Mouse (Mus musculus) G1E-ER4 (cell line): Measurements from ENCODE around the gene Slc35d3. TPM values are rescaled to one million over a fixed set of nuclear protein-coding genes. Genes with fewer than 3 reads are reported as not detected.

Experiments
- GATA1 ChIP-seq: IDR thresholded peaks from one replicate; pipeline ENCODE4 v1.8.0; 2012; ENCODE audit warnings: low read length, inconsistent platforms
- polyA plus RNA-seq: library from polyadenylated mRNA; stranded (reverse); fragments of >175 nt; gene quantifications from 2 replicates; pipeline ENCODE4 v1.2.3, GENCODE M21; 2012

Gene Slc35d3
- not detected in 2 replicates for polyA plus RNA-seq

DNA sequence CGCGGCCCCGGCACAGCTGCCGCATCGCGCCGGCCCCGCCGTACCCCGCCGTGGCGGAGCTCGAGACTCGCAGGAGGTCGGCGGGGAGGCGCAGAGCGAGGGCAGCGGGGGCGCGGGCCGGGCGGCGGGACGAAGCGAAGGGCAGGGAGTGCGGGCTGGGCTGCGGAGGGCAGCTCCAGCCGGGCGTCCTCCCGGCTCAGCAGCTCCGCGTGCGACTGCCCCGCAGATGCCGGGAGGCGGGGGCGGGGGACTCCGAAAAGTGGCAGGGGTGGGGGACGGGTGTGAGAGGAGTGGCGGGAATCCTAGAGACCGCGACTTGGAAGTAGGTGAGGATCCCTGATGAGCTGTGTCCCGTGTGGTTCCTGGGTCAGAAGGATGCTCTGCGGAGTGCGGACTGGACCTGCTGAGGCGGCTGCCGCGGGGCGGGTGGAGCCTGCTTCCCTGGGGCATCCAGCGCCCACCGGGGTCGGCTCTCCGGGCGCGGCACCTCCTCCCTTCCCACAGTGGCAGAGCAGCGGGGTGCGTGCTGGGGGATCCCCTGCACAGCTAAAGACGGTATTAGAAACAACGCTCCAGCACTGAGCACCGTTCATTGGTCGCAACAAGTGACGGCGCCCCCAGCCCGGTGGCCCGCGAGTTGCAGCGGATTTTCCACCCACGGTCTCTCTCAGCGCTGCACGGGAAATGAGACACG, at the start of gene Slc35d3:
Slc35d3 (minus strand) TSS at position 462 of the 694 bp plus-strand sequence.
- TF ChIP-seq GATA1 = no peak

DNA sequence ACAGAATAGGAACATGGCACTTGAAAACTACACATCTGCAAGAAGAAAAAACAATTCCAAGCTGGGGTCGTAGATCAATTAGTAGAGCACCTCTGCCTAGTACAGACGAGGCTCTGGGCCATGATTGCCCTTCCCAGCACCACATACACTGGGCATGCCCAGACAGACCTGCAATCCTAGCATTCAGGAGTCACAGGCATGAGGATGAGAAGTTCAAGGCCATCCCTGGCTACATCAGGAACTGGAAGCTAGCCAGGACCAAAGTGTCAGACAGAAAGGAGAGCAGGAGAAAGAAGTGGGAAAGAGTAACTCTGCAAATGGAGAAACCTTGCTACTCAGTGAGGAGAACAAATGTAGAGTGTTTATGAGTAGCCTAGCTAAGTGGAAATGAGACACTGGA, 48.9 kb upstream of the Slc35d3 start:
- no peak for TF ChIP-seq GATA1

DNA sequence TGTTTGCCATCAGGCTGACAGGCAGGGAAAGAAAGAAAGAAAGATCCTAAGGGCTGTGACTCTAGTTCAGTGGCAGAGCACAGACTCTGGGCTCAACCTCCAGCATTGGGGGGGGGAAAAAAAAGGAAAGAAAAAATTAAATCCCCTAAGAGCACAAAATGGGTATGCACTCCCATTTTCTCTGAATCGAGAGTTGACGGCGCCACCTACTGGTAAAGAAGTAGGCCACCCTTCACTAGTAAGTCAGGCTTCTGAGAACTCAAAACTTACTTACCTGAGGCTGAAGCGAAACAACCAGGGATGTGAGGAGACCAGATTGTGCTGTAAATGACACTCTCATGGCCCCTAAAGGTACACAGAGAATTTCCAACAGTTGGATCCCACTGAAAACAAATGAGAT, 42.7 kb upstream of the Slc35d3 start:
- TF ChIP-seq GATA1 = no peak

DNA sequence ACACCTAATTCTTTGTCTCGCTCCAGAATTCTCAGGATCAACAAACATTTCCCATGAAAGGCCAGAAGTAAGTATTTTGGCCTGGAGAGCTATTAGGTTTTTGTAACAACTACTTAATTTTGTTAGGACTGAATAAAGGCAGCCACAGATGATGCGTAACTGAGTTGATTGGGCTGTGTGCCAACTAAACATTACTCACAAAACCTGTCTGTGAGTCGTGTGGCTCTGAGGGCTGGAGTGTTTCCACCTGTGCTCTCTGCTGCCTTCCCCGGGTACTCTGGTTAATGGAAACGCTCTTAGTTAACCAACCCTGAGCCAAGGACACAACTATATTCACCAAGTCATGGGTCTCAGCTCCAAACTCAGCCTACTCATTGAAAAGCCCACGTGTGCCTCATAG, 41.9 kb upstream of the Slc35d3 start:
- no peak for TF ChIP-seq GATA1

DNA sequence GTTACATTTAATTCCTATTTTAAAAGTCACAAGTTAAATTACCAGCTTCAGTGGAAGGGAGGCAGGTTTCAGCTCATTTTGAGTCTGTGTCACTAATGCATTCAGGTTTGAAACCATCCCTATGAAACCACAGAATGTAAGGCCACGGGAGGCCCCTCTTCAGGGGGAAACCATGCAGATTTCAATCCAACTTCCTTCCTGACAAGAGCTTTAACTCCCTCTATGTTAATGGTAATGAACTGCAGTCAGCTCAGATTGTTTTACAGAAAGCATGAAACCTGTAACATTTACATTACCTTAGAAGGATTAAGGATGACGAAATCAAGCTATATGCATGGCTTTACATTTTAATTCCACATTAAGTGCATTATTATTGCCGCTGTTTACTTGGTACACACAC, 40.4 kb upstream of the Slc35d3 start:
- no peak for TF ChIP-seq GATA1

DNA sequence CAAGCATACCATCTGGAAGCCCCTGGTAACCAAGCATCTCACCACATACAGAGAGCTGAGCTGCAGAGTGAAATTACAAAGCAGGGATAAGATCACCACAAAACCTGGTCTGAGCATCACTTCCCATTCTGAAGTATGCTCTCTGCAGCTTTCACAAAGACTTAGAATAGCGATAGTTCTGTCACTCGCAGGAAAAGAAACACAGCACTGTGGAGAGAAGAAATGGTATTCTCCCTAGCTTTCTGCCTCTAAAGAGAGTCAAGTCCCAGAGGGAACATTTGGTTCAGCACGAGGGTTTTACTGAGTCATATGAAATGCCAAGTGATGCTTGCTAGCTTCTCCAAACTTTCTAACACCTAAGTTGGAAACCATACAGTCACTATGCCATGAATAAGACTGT, 38.6 kb upstream of the Slc35d3 start:
- no peak for TF ChIP-seq GATA1

DNA sequence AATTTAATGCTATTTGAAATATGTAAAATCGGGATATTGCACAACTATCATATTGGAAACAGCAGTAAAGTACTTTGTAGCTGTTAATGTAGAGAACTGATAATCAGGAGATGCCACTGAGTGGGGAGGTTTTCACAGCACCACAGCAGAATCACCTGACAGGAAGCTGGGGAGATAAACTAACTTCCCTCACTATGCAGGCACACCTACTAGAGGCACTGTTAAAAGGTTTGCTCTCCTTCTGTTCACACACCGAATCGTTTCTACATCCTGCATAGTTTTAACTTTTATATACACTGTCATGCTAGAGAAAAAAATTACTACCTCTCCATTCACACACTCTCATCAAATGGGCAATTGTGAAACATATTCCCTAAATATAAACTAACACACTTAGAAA, 35.0 kb upstream of the Slc35d3 start:
- TF ChIP-seq GATA1 = peak; percentile 50

DNA sequence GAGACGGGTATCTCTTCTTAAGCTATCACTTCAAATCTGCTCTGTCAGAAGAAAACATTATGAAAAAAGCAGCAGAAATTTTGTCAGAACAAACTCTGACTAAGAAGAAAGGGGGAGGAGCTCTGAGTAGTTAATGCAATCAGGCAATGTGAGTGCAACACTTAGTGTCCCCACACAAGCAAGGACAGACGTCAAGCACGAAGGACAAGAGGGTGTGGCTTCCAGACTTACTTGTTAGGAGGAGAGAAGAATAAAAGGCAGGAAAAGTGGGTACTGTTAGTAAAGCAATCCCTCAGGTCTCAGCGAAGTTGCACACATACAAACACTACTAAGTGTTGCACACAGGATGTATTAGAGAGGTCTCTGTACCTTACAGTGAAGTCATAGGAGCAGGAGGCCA, 33.1 kb upstream of the Slc35d3 start:
- TF ChIP-seq GATA1 = no peak

DNA sequence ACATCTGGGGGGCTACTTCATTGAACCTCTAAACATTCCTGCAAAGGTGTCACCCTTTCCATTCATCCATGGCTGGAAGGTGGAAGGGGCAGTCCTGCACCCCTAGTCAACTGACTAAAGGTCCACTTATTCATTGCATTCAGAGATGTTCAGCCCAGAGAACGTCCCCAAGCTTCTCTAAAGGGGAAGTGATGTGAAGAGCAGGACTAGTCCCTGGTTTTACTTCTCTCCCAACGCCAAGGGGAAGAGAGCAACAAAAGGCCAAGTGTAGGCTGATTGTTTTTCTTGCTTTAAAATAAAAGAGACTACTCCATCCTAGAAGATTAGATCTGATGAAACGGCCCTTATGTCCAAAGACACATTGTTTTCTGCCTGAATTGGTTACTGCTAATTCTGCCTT, 29.2 kb upstream of the Slc35d3 start:
- TF ChIP-seq GATA1 = no peak

DNA sequence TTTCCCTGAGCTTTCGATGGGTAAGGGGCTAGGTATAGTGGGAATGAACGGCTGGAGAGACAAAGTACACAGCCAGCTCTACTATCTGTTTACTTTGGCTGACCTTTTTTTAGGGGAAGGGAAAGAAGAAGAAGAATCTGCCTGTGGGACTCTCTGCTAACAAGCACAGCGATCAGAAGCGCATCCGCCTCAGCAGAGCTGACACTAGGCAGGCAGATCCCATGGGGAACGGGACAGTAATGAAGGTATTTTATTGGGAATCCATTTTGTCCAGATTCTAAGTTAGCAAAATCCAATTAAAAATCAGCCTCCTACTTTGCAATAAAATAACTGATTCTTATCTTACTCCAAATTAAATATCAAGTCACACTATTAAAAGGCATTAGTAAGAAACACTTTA, 27.9 kb upstream of the Slc35d3 start:
- no peak for TF ChIP-seq GATA1

DNA sequence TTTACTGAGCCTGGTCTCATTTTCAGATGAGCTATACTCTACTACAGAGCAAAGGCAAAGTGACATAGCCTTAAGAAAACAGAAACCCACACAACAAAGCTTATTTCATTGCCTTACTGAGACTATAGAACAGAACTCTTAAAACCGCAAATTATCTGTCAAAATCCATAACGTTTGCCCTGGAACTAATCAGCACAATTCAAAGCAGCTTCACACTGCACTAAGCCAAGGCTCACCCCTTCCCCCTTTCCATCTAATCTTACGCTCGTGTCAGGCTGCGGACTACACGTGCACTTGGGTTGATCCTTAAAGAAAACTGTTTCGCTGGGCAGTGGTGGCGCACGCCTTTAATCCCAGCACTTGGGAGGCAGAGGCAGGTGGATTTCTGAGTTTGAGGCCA, 26.4 kb upstream of the Slc35d3 start:
- TF ChIP-seq GATA1 = no peak

DNA sequence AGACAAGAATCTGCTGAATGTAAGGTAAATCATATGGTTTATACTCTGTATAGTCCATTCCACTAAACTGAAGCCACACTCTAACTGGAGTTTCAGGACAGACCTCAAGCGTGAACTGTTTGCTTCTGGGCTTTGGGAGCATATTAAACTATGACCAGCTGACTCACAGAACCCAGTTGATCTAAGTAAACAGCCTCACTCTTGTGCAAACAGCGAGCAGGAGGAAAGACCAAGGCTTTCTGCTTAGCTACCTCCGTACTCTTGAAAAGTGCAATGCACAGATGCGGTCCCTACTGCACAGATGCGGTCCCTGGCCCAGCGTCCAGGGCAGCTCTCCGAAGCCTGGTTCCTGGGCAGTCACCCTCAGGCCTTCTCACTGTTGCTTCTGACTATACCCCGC, 26.0 kb upstream of the Slc35d3 start:
- TF ChIP-seq GATA1 = no peak

DNA sequence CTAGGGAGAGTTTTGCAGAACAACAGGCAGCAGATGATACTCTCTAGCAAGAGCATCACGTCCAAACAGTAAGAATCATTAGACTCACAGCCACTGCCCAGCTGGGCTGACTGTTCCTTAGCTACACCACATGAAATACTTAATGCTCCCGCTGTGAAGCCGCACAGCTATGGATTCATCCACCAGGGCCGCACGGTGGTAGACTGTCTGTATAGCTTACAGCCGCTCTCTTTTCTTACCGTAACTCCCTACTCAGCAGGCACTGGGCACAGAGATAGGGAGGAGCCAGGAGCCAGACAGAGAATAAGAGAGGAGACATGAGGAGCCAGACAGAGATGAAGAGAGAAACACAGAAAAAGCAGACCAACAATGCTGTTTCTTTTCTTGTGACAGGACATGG, 25.4 kb upstream of the Slc35d3 start:
- TF ChIP-seq GATA1 = no peak

DNA sequence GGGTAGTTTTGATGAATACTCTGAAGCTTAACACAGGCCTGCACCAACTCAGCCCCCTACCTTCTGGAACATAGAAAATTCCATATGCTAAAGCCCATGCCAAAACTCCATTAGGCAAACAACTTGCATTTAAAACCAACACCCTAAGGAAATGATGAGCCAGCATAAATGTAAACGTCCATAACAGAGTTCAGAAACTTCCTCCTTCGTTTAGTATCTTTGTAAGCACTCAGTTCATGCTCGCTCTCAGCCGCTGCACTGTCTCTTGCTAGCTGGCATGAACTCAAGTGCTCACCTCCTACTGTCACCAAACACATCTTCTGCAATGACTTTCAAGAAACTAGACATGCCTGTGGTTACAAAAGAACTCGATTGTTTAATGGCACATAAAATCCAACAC, 24.1 kb upstream of the Slc35d3 start:
- TF ChIP-seq GATA1 = no peak

DNA sequence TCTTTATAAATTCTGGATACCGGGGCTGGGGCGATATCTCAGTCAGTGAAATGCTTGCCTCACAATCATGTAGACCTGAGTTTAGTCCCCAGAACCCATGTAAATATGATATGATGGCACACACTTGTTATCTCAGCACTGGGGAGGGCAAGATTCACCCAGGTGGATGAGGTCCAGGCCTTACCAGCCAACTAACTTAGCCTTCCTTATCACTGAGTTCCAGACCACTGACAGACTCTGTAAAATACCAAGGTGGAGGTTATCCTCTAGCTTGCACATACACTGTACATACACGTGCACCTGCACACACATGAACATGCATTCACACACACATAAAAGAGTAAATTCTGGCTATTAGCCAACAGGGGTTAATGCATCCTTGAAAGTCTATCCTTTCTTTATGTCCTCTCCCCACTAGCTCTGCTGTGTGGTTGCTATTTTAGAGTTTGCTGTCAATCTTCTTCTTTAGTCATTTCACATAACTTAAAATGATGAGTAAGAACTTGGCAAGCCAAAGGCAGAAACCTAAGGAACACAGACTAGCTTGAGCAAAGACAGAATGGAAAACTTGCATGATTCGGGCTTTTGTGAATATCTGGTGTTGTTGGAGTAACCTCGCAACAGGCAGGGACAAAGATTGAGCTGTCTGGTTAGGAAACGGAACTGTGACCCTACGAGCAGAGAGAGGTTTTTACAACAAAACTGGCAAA, 4.5 kb upstream of the Slc35d3 start:
- no peak for TF ChIP-seq GATA1

DNA sequence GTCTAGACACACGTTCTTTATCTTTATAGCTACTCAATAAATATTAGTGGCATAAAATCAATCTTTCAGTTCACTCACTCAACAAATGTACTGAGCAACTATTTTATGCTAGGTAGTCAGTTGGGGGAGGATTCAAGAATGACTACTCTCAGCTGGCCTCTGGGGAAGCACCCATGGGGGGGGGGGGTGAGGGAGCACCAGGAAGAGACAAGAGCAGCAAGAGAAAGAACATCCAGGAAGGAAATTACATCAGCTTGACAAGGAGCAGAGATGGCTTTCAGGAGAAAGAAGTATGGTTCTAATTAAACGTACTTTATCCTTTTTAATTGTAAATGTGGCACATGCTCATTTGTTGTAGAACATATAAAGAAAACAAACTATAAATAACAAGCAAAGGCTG, 2.4 kb upstream of the Slc35d3 start:
- TF ChIP-seq GATA1 = no peak

DNA sequence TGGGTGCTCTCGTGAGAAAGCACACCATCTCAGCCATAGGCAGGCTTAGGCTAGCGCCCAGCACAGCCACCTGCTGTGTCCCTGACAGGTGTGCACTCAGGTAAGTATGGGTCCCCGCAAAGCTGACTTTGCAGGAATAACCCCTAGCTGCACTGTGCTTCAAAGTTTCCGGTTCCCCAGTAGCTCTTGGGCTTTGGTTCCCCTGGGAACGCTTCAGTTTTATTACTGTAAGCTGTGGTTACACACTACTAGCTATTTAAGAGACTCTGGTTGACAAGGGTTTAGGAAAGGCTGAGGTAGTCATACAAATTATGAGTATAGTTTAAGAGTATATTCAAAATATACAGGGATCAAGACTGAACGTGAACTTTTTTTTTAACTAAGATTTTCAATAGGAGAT, 1.5 kb upstream of the Slc35d3 start:
- no peak for TF ChIP-seq GATA1
